Mouse (Mus musculus) cerebellum, adult 11-12 months (tissue): ENCODE results near the gene Pigf.

Experiments used
- DNase-seq: peaks from one replicate; pipeline ENCODE4 v3.0.0; 2022

Pigf gene

GRCm38 (mm10) chr17:87024491-87025242 is 539 bp downstream of the Pigf start:
- no peak for DNase-seq

- no peak for DNase-seq
Observed at GRCm38 (mm10) chr17:87019692-87020091, 5.5 kb downstream of the Pigf start.

GRCm38 (mm10) chr17:87011301-87012019 is 13.7 kb downstream of the Pigf start:
- peak; percentile 82 for DNase-seq

GRCm38 (mm10) chr17:87008950-87009349 is 16.3 kb downstream of the Pigf start:
- no peak for DNase-seq

- DNase-seq: no peak
Observed at GRCm38 (mm10) chr17:86997323-86997722, 27.9 kb downstream of the Pigf start.

- DNase-seq: no peak
Observed at GRCm38 (mm10) chr17:86991306-86991705, 33.9 kb downstream of the Pigf start.

GRCm38 (mm10) chr17:86988601-86989184 is 36.5 kb downstream of the Pigf start:
- no peak for DNase-seq

- no peak for DNase-seq
Observed at GRCm38 (mm10) chr17:86988161-86988560, 37.0 kb downstream of the Pigf start.

- no peak for DNase-seq
Observed at GRCm38 (mm10) chr17:86986449-86987138, 38.6 kb downstream of the Pigf start.

- no peak for DNase-seq
Observed at GRCm38 (mm10) chr17:86982497-86982896, 42.7 kb downstream of the Pigf start.

- no peak for DNase-seq
Observed at GRCm38 (mm10) chr17:86981701-86982100, 43.5 kb downstream of the Pigf start.

GRCm38 (mm10) chr17:86981205-86981604 is 44.0 kb downstream of the Pigf start:
- no peak for DNase-seq

GRCm38 (mm10) chr17:86978496-86978895 is 46.7 kb downstream of the Pigf start:
- DNase-seq: no peak

- no peak for DNase-seq
Observed at GRCm38 (mm10) chr17:86976387-86976786, 48.8 kb downstream of the Pigf start.

- DNase-seq: no peak
Observed at GRCm38 (mm10) chr17:86973097-86973496, 52.1 kb downstream of the Pigf start.

- no peak for DNase-seq
Observed at GRCm38 (mm10) chr17:86971860-86972259, 53.3 kb downstream of the Pigf start.

- no peak for DNase-seq
Observed at GRCm38 (mm10) chr17:86971036-86971435, 54.2 kb downstream of the Pigf start.

- DNase-seq: no peak
Observed at GRCm38 (mm10) chr17:86970026-86970750, 55.0 kb downstream of the Pigf start.

GRCm38 (mm10) chr17:86969582-86969981 is 55.6 kb downstream of the Pigf start:
- no peak for DNase-seq

GRCm38 (mm10) chr17:86968581-86968980 is 56.6 kb downstream of the Pigf start:
- no peak for DNase-seq

- no peak for DNase-seq
Observed at GRCm38 (mm10) chr17:86967536-86968525, 57.4 kb downstream of the Pigf start.
